Mouse (Mus musculus): ENCODE data around the gene Syne2. TPM values are rescaled to one million over a fixed set of nuclear protein-coding genes. Genes with fewer than 3 reads are reported as not detected.

The Syne2 gene
- polyA plus RNA-seq, 1 experiment from 2014 or later: 6.3 TPM

- no peak overlapping the region for H3K27ac ChIP-seq (ENCODE audit: low read depth)
- H3K9ac ChIP-seq (replicated peaks): no peak overlapping the region
- WGBS (ENCODE audit: insufficient replicate concordance): 52% methylated on average over 9 of the region's 9 CpGs
- H3K27me3 ChIP-seq (ENCODE audit: insufficient read depth, low read length): no peaks in the 10 kb centered on the region
- H3K36me3 ChIP-seq (replicated peaks; ENCODE audit: insufficient read depth, low read length): no peaks in the 10 kb centered on the region
- ATAC-seq: no peak
- TF ChIP-seq CTCF (IDR thresholded peaks at IDR 0.05; ENCODE audit: low read depth) (no peak), EP300 (IDR thresholded peaks at IDR 0.05; ENCODE audit: low read depth) (no peak)
- no peaks in the 10 kb centered on the region for H3K9me3 ChIP-seq (ENCODE audit: low read length)
- H3K4me1 ChIP-seq (ENCODE audit: insufficient read depth): 0 out of 2 replicates have a peak, but pooled peaks cover 2% of the 10 kb centered on the region
- H3K4me2 ChIP-seq (ENCODE audit: low read depth, low read length): no peak overlapping the region
- no peak overlapping the region for H3K4me3 ChIP-seq (ENCODE audit: low read depth, low read length)
- no peak for DNase-seq
Measured at GRCm38 (mm10) chr12:76085066-76085465, 267.1 kb downstream of the Syne2 start.

DNA sequence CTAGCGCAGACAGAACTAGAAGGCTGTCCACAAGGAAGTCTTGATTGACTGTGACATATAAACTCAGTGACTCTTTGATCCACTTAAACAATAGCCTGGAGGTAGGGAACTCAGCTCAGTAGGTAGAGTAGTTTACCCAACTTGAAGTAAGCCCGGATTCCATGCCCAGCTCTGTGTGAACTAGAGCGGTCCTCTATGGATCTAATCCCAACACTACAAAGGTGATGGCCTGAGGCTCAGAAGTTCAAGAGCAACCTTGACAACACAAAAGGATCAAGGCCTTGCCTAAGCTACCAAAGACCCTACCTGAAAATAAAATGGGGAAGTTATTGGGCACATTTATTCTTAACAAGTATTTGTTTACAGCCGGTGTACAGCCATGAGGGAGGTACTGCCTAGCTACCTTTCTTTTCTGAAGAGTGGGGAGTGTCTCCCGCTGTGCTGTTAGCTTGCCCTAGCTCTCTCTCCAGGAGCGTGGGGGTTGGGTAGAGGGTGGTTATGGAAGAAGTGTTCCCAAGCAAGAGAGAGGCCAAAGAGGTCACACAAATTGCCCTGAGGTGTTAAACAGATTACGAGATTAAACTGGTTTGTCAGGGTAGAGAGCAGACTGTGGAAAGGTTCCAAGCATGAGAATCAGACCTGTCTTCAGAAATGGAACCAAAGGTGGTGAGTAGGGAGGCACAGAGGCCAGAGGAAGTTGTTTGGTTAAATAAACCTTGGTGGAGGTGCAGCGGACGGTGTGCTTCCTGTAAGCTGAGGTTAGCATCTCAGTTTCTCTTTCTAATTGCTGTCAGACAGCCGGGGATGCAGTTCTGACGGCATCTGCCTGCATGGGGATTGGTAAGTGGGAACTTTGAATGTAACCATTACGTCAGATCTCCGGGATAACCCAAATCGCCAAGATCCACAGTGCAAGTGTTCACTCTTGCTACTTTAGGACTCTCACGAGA is 268.3 kb downstream of the Syne2 start:
- H3K27me3 ChIP-seq (ENCODE audit: insufficient read depth, low read length): no peaks in the 10 kb centered on the region
- no peak overlapping the region for H3K9ac ChIP-seq (replicated peaks)
- ATAC-seq: no peak
- H3K36me3 ChIP-seq (replicated peaks; ENCODE audit: insufficient read depth, low read length): no peaks in the 10 kb centered on the region; the same call in 1 of the 2 replicates
- no peaks in the 10 kb centered on the region for H3K9me3 ChIP-seq (ENCODE audit: low read length)
- H3K4me1 ChIP-seq (ENCODE audit: insufficient read depth): 0 out of 2 replicates have a peak, but pooled peaks cover 2% of the 10 kb centered on the region
- H3K4me2 ChIP-seq (ENCODE audit: low read depth, low read length): no peak overlapping the region
- 59% methylated on average over 15 of the region's 15 CpGs for WGBS (ENCODE audit: insufficient replicate concordance)
- TF ChIP-seq CTCF (IDR thresholded peaks at IDR 0.05; ENCODE audit: low read depth): no peak
- TF ChIP-seq EP300 (IDR thresholded peaks at IDR 0.05; ENCODE audit: low read depth): no peak
- H3K27ac ChIP-seq (ENCODE audit: low read depth): no peak overlapping the region
- no peak overlapping the region for H3K4me3 ChIP-seq (ENCODE audit: low read depth, low read length)
- DNase-seq: no peak

DNA sequence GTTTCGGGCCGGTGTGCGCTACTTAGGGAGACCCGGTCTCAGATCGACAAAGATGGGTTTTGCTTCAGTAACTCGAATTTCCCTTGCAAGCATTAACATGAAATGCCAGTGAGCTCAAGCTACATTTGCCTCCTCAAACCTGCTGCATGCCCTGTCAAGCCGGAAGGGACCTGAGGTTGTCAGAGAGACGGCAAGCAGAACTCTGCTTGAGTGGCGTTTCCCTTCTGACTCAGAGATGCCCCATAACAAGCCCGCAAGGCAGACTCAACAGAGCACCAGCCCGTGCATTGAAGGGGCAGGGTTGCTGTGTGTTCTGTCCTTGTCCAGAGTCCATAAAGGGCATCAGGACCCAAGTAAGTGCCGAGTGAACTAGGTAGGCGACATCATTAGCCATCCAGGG is 269.1 kb downstream of the Syne2 start:
- Histone ChIP-seq H3K9me3 (ENCODE audit: low read length) (no peaks in the 10 kb centered on the region), H3K27ac (ENCODE audit: low read depth) (no peak overlapping the region), H3K4me3 (ENCODE audit: low read depth, low read length) (no peak overlapping the region), H3K4me2 (ENCODE audit: low read depth, low read length) (no peak overlapping the region), H3K9ac (replicated peaks) (no peak overlapping the region), H3K36me3 (replicated peaks; ENCODE audit: insufficient read depth, low read length) (no peaks in the 10 kb centered on the region; the same call in 1 of the 2 replicates), H3K27me3 (ENCODE audit: insufficient read depth, low read length) (no peaks in the 10 kb centered on the region), H3K4me1 (ENCODE audit: insufficient read depth) (no peaks in the 10 kb centered on the region)
- ATAC-seq: no peak
- WGBS (ENCODE audit: insufficient replicate concordance): 67% methylated on average over 13 of the region's 13 CpGs
- no peak for TF ChIP-seq EP300 (IDR thresholded peaks at IDR 0.05; ENCODE audit: low read depth)
- TF ChIP-seq CTCF (IDR thresholded peaks at IDR 0.05; ENCODE audit: low read depth): no peak
- no peak for DNase-seq

DNA sequence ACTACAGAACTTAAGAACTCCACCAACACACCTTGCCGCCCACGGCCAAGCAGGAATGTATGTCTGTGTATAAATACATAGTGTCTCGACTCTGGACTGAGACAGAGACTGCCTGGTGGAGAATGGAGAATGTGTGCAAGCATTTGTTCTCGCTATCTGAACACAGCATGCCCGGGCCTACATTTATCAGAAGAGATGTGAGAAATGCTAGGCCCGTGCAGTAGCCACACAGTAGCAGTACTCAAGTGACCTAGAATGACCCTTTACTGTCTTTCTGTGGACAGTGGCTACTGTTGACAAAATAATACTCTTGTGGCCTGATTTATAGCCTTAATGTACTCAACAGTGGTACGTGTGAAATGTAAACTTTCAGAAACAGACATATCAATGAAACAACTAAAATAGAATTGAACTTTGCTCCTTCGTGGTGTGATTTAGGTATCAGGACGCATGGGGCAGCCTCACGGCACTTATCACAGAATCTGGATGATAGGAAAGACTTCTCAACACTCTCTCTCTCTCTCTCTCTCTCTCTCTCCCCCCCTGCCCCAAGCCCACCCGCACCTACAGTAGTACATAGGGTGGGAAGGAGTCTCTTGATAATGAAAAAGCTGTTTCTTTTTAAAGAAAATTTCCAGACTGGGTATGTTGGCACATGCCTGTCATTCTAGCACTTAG is 275.0 kb downstream of the Syne2 start:
- Histone ChIP-seq H3K4me3 (ENCODE audit: low read depth, low read length) (no peak overlapping the region), H3K9me3 (ENCODE audit: low read length) (no peaks in the 10 kb centered on the region), H3K36me3 (replicated peaks; ENCODE audit: insufficient read depth, low read length) (peaks cover 12% of the 10 kb centered on the region), H3K4me1 (ENCODE audit: insufficient read depth) (no peaks in the 10 kb centered on the region), H3K27me3 (ENCODE audit: insufficient read depth, low read length) (no peaks in the 10 kb centered on the region), H3K27ac (ENCODE audit: low read depth) (no peak overlapping the region), H3K9ac (replicated peaks) (no peak overlapping the region), H3K4me2 (ENCODE audit: low read depth, low read length) (no peak overlapping the region)
- no peak for ATAC-seq
- no peak for DNase-seq
- WGBS (ENCODE audit: insufficient replicate concordance): 77% methylated on average over 11 of the region's 11 CpGs
- TF ChIP-seq CTCF (IDR thresholded peaks at IDR 0.05; ENCODE audit: low read depth) (no peak), EP300 (IDR thresholded peaks at IDR 0.05; ENCODE audit: low read depth) (no peak)

DNA sequence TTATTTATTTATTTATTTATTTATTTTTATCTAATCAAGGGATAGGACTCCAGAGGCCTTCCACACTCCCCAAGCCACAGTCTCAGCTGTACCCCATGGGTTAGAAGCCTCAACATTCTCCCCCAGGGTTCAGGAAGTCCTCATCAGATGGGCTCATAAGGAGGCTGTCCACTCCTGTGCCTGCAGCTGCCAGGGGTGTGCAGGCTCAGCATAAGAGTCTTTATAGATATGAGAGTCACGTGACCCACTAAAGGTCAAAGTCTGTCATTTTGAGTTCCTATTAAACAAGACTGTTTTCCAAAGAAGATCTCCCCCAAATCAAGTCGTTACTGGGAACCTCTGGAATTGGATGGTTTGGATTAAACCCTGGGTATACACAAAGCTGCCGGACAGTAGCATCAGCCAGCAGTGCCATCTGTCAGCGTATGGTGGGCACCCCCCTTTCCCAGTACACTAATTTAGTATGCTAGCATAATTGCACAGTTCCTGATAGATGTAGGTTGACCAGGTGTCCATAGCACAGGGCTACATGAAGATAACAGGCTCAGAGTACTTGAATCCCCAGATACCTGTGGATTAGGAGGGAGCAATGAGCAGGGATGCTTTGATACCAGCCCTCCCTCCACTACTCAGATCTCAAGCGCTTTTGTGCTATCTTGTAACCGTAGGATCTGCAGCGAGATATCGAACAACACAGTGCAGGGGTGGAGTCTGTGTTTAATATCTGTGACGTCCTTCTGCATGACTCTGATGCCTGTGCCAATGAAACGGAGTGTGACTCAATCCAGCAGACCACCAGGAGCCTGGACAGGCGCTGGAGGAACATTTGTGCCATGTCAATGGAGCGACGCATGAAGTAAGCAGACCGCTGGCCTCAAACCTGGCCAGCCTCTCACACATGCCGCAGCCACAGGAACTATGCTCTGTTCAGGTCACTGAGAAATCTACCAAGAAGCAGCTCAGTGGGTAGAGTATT is 276.0 kb downstream of the Syne2 start:
- DNase-seq (no peak), ATAC-seq (no peak)
- Histone ChIP-seq H3K9ac (replicated peaks) (no peak overlapping the region), H3K4me1 (ENCODE audit: insufficient read depth) (no peaks in the 10 kb centered on the region), H3K4me2 (ENCODE audit: low read depth, low read length) (no peak overlapping the region), H3K27ac (ENCODE audit: low read depth) (no peak overlapping the region), H3K4me3 (ENCODE audit: low read depth, low read length) (no peak overlapping the region), H3K27me3 (ENCODE audit: insufficient read depth, low read length) (no peaks in the 10 kb centered on the region), H3K36me3 (replicated peaks; ENCODE audit: insufficient read depth, low read length) (peaks cover 16% of the 10 kb centered on the region), H3K9me3 (ENCODE audit: low read length) (no peaks in the 10 kb centered on the region)
- TF ChIP-seq EP300 (IDR thresholded peaks at IDR 0.05; ENCODE audit: low read depth) (no peak), CTCF (IDR thresholded peaks at IDR 0.05; ENCODE audit: low read depth) (no peak)
- 83% methylated on average over 15 of the region's 15 CpGs for WGBS (ENCODE audit: insufficient replicate concordance)

Data from liver, postnatal 0 days (tissue).